Mouse (Mus musculus) ES-Bruce4 (cell line): ENCODE results near the gene Tgfbr3. TPM values are rescaled to one million over a fixed set of nuclear protein-coding genes. Genes with fewer than 3 reads are reported as not detected.

Source experiments
- H3K27ac ChIP-seq: 2 replicates; pipeline ENCODE4 v1.5.1; 2012; ENCODE audit warnings: low read length, inconsistent platforms; ENCODE audit not compliant: insufficient read depth
- H3K27me3 ChIP-seq: 2 replicates; pipeline ENCODE4 v1.6.1; 2012; ENCODE audit warnings: mild to moderate bottlenecking, low read length, inconsistent platforms; ENCODE audit not compliant: control insufficient read depth, poor library complexity, insufficient read depth, severe bottlenecking
- H3K36me3 ChIP-seq: 2 replicates; pipeline ENCODE4 v1.6.1; 2012; ENCODE audit warnings: inconsistent platforms, mild to moderate bottlenecking, low read length, moderate library complexity; ENCODE audit not compliant: control insufficient read depth, poor library complexity, insufficient read depth, severe bottlenecking
- H3K4me1 ChIP-seq: one replicate; pipeline ENCODE4 v1.8.1; 2011; ENCODE audit warnings: low read length; ENCODE audit not compliant: control insufficient read depth, insufficient read depth
- H3K4me3 ChIP-seq: 2 replicates; pipeline ENCODE4 v1.5.1; 2011; ENCODE audit warnings: low read depth, mild to moderate bottlenecking, low read length
- H3K9ac ChIP-seq: 2 replicates; pipeline ENCODE4 v1.6.1; 2012; ENCODE audit warnings: low read depth, mild to moderate bottlenecking, inconsistent platforms; ENCODE audit not compliant: poor library complexity, severe bottlenecking
- H3K9me3 ChIP-seq: replicated peaks from 2 replicates; pipeline ENCODE4 v1.6.1; 2012; ENCODE audit warnings: mild to moderate bottlenecking, low read length, inconsistent platforms; ENCODE audit not compliant: control insufficient read depth, poor library complexity, insufficient read depth, severe bottlenecking
- CTCF ChIP-seq: IDR thresholded peaks from one replicate; pipeline ENCODE4 v1.8.1; 2011; ENCODE audit warnings: low read depth, low read length
- EP300 ChIP-seq: IDR thresholded peaks from 2 replicates; pipeline ENCODE4 v1.6.1; 2011; ENCODE audit warnings: low read depth, low read length; ENCODE audit not compliant: insufficient read depth
- POLR2A ChIP-seq: IDR thresholded peaks from one replicate; pipeline ENCODE4 v1.8.1; 2011; ENCODE audit warnings: low read length; ENCODE audit not compliant: insufficient read depth
- polyA plus RNA-seq: library from polyadenylated mRNA; stranded (reverse); fragments of >200 nt; gene quantifications from 2 replicates; pipeline ENCODE4 v1.2.4, GENCODE M21; 2011; ENCODE audit warnings: low read depth; ENCODE audit not compliant: missing spikeins, insufficient read depth, insufficient read length

Gene Tgfbr3
- polyA plus RNA-seq, 1 experiment = 8.8 TPM

DNA sequence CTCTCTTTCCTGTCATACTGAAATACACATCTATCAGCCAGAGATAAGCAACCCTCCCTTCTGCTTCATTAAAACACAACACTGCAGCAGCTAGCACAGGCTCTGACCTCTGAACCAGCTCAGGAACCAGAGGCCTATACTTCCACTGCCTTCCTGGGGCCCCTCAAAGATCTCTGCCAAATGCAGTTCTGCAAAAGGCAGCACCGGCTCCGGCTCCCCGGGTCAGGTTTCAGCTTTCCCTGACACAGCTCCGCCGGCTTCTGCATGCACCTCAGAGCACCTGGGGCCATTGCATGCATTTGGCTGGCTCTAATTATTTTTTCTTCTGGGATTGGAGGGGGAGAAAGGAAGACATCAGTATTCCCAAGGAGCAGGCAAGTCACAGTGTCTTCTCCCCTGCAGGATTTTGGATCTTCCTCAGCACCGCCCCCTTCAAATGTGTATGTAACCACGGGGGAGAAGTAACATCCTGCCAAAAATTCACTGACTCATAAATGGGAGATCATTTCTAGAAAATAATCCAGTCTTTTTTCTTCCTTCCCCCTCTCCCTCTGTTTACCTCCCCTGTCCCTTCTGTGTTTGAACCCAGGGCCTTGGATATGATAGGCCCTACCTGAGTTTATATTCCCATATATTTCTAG lies 178.4 kb downstream of the Tgfbr3 start:
- Histone ChIP-seq H3K9me3 (no peaks in the 10 kb centered on the region), H3K27me3 (no peaks in the 10 kb centered on the region), H3K4me1 (no peaks in the 10 kb centered on the region), H3K9ac (no peak overlapping the region), H3K36me3 (no peaks in the 10 kb centered on the region), H3K4me3 (no peak overlapping the region), H3K27ac (no peak overlapping the region)
- no peak for TF ChIP-seq EP300
- TF ChIP-seq POLR2A = no peak
- no peak for TF ChIP-seq CTCF

DNA sequence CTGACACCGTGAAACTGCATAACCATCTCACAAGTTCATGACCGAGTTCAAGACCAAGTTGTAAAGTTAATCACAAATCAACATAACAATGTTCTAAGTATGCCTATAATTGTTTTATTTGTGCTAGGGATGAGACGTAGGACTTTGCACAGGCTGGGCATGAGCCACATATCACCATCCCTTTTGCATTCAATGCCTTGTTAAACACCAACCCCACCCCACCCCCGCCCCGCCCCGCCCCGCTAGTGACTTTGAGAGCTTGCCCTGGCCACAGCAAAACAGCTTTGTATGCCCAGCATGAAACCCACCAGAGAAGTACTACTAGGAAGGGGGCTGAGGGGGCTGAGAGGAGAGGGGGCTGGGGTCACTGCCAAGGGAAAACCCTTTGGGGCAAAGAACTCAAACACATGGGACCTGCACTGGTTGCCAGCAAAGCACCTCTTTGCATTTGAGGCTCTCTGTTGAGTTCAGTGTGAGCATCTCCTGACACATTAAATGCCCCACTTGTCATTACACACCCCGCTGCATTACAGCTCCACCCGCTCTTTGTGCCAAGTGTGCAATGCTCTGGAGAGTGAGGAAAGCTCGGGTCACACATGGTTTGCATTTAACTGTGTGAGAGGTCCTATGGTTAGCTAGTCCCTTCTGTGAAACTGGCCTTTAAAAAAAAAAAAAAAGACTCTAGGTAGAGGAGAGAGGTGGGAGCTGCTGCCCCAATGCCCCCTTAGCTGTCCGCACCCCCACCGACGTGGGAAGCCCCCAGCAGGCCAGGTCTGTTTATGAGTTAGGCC lies 179.1 kb downstream of the Tgfbr3 start:
- TF ChIP-seq POLR2A = no peak
- no peak for TF ChIP-seq CTCF
- Histone ChIP-seq H3K9me3 (no peaks in the 10 kb centered on the region), H3K4me1 (no peaks in the 10 kb centered on the region), H3K9ac (no peak overlapping the region), H3K4me3 (no peak overlapping the region), H3K27ac (no peak overlapping the region), H3K27me3 (no peaks in the 10 kb centered on the region), H3K36me3 (no peaks in the 10 kb centered on the region)

DNA sequence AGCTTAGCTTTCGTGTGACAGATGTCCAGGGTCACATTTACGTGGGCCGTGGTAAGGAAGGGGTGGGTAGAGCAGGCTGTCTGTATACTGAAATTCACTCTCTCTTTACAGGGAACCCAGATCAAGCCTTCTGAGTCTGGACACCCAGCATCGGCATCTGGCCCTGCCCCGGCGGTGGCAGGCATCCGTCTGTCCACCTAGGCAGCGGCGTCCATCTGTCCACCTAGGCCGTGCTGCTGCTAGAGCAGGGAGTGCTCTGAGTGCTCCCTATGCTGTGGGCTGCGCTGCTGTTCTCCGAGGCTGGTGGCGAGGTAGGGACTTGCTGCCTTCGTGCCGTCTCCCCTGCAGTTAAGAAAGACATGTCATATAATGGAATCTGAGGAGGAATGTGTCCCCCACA lies 180.0 kb downstream of the Tgfbr3 start:
- Histone ChIP-seq H3K9ac (no peak overlapping the region), H3K27me3 (no peaks in the 10 kb centered on the region), H3K36me3 (no peaks in the 10 kb centered on the region), H3K4me3 (peak overlapping the region; percentile 33; the same call in 1 of the 2 replicates), H3K4me1 (no peaks in the 10 kb centered on the region), H3K27ac (no peak overlapping the region), H3K9me3 (no peaks in the 10 kb centered on the region)
- TF ChIP-seq POLR2A = no peak

DNA sequence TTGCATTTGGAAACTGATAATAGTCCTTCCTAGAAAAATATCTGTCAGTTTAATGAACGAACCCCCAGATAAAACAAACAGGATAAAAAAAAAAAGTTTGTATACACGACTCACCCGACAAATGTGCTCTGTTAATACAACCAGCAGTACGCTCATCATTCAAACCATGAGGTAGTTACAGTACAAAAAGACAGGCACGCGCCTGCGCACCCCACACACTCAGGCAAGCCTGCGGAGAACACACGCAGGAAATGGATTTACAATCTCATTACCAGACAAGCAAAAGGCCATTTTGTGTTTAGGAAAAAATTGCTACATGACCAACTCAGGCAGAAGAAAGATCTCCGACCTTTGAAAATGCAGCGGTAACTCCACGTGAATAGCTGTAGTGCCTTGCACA lies 182.6 kb downstream of the Tgfbr3 start:
- Histone ChIP-seq H3K9ac (no peak overlapping the region), H3K27me3 (no peaks in the 10 kb centered on the region), H3K4me3 (no peak overlapping the region), H3K4me1 (no peaks in the 10 kb centered on the region), H3K9me3 (no peaks in the 10 kb centered on the region), H3K27ac (no peak overlapping the region), H3K36me3 (no peaks in the 10 kb centered on the region)
- no peak for TF ChIP-seq CTCF
- no peak for TF ChIP-seq EP300
- TF ChIP-seq POLR2A = no peak

DNA sequence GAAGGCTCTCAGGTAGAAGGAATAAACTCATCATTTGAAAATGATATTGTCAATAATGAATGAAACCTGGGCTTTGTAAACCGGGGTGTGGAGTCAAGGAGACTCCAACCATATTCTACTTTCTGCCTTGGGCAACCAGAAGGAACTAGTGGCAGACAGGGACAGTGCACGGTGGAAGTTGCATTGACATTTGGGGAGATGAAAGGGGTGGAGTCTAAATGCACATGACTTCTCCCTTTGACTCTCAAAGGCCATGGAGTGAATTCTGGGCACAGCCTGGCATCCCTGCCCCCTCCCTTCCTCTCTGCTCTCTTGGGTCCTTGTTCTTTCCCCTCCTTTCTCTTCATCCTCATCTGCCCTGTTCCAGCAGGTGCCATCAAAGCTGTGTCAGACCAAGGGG lies 183.3 kb downstream of the Tgfbr3 start:
- no peak overlapping the region for H3K9ac ChIP-seq
- no peak overlapping the region for H3K27ac ChIP-seq
- H3K4me3 ChIP-seq = no peak overlapping the region
- TF ChIP-seq POLR2A (no peak), CTCF (no peak), EP300 (no peak)
- H3K36me3 ChIP-seq = no peaks in the 10 kb centered on the region
- H3K27me3 ChIP-seq = no peaks in the 10 kb centered on the region
- H3K4me1 ChIP-seq = no peaks in the 10 kb centered on the region
- H3K9me3 ChIP-seq = no peaks in the 10 kb centered on the region

DNA sequence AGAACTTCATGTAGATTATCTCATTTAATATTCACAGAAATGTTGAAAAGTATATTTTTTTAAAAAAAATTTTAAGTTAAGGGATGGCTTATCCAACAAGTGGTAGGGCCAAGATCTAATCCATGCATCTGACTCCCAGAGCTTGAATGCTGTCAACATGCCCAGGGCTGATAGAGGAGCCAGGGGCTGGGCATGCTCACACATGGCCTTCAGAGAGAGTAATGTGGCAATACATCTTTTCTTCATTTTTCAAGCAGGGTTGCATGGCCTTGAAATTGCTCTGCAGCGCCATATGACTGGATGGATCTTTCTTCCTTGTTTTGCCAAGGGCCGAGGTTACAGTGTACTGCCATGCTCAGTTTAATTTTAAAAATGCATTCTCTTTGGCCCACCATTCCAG lies 185.8 kb downstream of the Tgfbr3 start:
- H3K9ac ChIP-seq = no peak overlapping the region
- no peak overlapping the region for H3K4me3 ChIP-seq
- no peaks in the 10 kb centered on the region for H3K36me3 ChIP-seq
- TF ChIP-seq CTCF = no peak
- no peak for TF ChIP-seq POLR2A
- TF ChIP-seq EP300 = no peak
- no peaks in the 10 kb centered on the region for H3K9me3 ChIP-seq
- no peaks in the 10 kb centered on the region for H3K27me3 ChIP-seq
- no peak overlapping the region for H3K27ac ChIP-seq
- H3K4me1 ChIP-seq = no peaks in the 10 kb centered on the region
